Mouse (Mus musculus) ES-Bruce4 (cell line): ENCODE results near the gene Gm49368. TPM values are rescaled to one million over a fixed set of nuclear protein-coding genes. Genes with fewer than 3 reads are reported as not detected.

ENCODE experiments used
- H3K27ac ChIP-seq: 2 replicates; pipeline ENCODE4 v1.5.1; 2012; ENCODE audit warnings: low read length, inconsistent platforms; ENCODE audit not compliant: insufficient read depth
- H3K27me3 ChIP-seq: 2 replicates; pipeline ENCODE4 v1.6.1; 2012; ENCODE audit warnings: mild to moderate bottlenecking, low read length, inconsistent platforms; ENCODE audit not compliant: control insufficient read depth, poor library complexity, insufficient read depth, severe bottlenecking
- H3K36me3 ChIP-seq: 2 replicates; pipeline ENCODE4 v1.6.1; 2012; ENCODE audit warnings: inconsistent platforms, mild to moderate bottlenecking, low read length, moderate library complexity; ENCODE audit not compliant: control insufficient read depth, poor library complexity, insufficient read depth, severe bottlenecking
- H3K4me1 ChIP-seq: one replicate; pipeline ENCODE4 v1.8.1; 2011; ENCODE audit warnings: low read length; ENCODE audit not compliant: control insufficient read depth, insufficient read depth
- H3K4me3 ChIP-seq: 2 replicates; pipeline ENCODE4 v1.5.1; 2011; ENCODE audit warnings: low read depth, mild to moderate bottlenecking, low read length
- H3K9ac ChIP-seq: 2 replicates; pipeline ENCODE4 v1.6.1; 2012; ENCODE audit warnings: low read depth, mild to moderate bottlenecking, inconsistent platforms; ENCODE audit not compliant: poor library complexity, severe bottlenecking
- H3K9me3 ChIP-seq: replicated peaks from 2 replicates; pipeline ENCODE4 v1.6.1; 2012; ENCODE audit warnings: mild to moderate bottlenecking, low read length, inconsistent platforms; ENCODE audit not compliant: control insufficient read depth, poor library complexity, insufficient read depth, severe bottlenecking
- CTCF ChIP-seq: IDR thresholded peaks from one replicate; pipeline ENCODE4 v1.8.1; 2011; ENCODE audit warnings: low read depth, low read length
- EP300 ChIP-seq: IDR thresholded peaks from 2 replicates; pipeline ENCODE4 v1.6.1; 2011; ENCODE audit warnings: low read depth, low read length; ENCODE audit not compliant: insufficient read depth
- POLR2A ChIP-seq: IDR thresholded peaks from one replicate; pipeline ENCODE4 v1.8.1; 2011; ENCODE audit warnings: low read length; ENCODE audit not compliant: insufficient read depth
- polyA plus RNA-seq: library from polyadenylated mRNA; stranded (reverse); fragments of >200 nt; gene quantifications from 2 replicates; pipeline ENCODE4 v1.2.4, GENCODE M21; 2011; ENCODE audit warnings: low read depth; ENCODE audit not compliant: missing spikeins, insufficient read depth, insufficient read length

Gene Gm49368
- polyA plus RNA-seq, 1 experiment: not detected

DNA sequence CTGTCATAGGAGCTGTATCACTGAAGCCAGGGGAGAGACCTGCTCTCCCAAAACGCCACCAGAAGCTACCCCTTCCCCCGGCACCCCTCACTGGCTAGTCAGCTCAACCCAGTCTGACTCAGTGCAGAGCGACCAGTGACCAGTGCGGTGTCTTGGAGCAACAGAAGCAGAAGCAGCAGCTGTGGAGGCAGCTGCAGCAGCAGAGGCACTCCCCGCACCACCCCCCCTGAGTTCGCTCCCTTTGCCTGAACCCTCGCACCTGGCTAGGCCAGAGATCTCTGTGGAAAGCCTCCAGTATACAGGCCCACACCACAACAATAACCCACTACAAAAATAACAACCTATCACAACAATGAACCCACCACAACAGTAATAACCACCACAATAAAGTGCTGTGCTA lies 3.9 kb upstream of the Gm49368 start:
- no peak overlapping the region for H3K9ac ChIP-seq
- no peak overlapping the region for H3K27ac ChIP-seq
- H3K4me3 ChIP-seq: no peak overlapping the region
- no peaks in the 10 kb centered on the region for H3K27me3 ChIP-seq
- no peaks in the 10 kb centered on the region for H3K9me3 ChIP-seq
- no peaks in the 10 kb centered on the region for H3K36me3 ChIP-seq
- TF ChIP-seq EP300: no peak
- TF ChIP-seq POLR2A: no peak
- TF ChIP-seq CTCF: no peak
- H3K4me1 ChIP-seq: no peaks in the 10 kb centered on the region

DNA sequence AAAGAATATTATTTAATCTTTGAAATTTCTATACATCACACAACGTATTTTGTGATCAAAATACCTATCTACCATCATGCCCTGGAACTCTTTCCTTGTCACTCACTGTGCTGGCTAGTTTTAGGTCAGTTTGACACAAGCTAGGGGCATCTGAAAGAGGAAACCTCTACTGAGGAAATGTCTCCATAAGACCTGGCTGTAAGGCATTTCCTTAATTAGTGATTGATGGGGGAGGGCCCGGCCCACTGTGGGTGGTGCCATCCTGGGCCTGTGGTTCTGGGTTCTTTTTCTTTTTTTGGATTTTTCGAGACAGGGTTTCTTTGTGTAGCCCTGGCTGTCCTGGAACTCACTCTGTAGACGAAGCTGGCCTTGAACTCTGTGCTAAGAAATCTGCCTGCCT lies 3.4 kb upstream of the Gm49368 start:
- no peak overlapping the region for H3K27ac ChIP-seq
- TF ChIP-seq POLR2A (no peak), EP300 (no peak), CTCF (no peak)
- H3K9ac ChIP-seq: no peak overlapping the region
- no peaks in the 10 kb centered on the region for H3K27me3 ChIP-seq
- H3K4me3 ChIP-seq: no peak overlapping the region
- H3K4me1 ChIP-seq: no peaks in the 10 kb centered on the region
- no peaks in the 10 kb centered on the region for H3K36me3 ChIP-seq
- no peaks in the 10 kb centered on the region for H3K9me3 ChIP-seq

DNA sequence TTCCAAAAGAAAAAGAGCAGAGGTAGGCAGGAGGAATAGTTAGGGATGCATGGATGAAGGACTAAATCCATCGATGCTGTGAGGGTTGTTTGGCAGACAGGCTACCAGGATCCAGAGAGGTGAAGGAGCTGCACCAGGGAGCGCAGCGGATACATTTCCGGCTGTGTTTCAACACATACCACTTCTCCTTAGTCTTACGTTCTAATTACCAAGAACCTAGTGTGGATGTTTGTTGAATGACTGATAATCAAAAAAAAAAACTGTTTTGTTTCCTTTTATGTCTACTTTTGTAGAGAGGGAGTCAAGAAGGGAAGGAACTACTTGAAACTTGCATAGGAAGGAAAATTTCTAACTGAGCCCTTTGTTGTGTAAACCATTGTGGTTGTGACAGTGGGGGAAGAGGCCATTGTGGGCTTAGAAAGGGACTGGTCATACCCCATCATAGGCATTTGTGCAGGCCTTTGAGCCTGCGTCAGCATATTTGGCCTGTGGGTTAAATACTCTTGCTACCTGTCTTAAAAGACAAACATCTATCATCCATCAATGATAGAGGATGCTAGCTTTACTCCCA lies 813 bp downstream of the Gm49368 start:
- H3K27me3 ChIP-seq: no peaks in the 10 kb centered on the region
- no peak overlapping the region for H3K4me3 ChIP-seq
- H3K36me3 ChIP-seq: no peaks in the 10 kb centered on the region
- no peak overlapping the region for H3K27ac ChIP-seq
- H3K9me3 ChIP-seq: no peaks in the 10 kb centered on the region
- no peak for TF ChIP-seq EP300
- TF ChIP-seq CTCF: no peak
- no peak for TF ChIP-seq POLR2A
- H3K4me1 ChIP-seq: no peaks in the 10 kb centered on the region
- no peak overlapping the region for H3K9ac ChIP-seq

DNA sequence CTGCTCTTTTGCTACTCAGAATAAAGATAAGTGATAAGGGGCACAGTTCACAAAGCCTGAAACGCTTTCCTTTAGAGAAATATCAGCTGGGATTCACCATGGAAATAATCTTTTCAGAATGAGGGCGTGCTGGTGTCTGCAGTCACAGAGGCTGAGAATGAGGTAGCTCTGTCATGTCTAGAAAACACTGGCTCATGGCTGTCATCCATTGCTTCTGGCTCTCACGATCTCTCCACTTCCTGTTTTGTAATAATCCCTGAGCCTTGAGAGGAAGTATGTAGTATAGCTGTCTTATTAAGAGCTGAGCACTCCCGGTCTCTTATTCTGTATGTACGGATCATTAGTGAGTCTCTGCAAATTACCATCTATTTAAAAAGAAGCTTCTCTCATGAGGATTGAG lies 3.1 kb downstream of the Gm49368 start:
- Histone ChIP-seq H3K9me3 (no peaks in the 10 kb centered on the region), H3K9ac (no peak overlapping the region), H3K27me3 (no peaks in the 10 kb centered on the region), H3K4me1 (no peaks in the 10 kb centered on the region), H3K36me3 (no peaks in the 10 kb centered on the region), H3K27ac (no peak overlapping the region), H3K4me3 (no peak overlapping the region)
- TF ChIP-seq POLR2A (no peak), CTCF (no peak), EP300 (no peak)

DNA sequence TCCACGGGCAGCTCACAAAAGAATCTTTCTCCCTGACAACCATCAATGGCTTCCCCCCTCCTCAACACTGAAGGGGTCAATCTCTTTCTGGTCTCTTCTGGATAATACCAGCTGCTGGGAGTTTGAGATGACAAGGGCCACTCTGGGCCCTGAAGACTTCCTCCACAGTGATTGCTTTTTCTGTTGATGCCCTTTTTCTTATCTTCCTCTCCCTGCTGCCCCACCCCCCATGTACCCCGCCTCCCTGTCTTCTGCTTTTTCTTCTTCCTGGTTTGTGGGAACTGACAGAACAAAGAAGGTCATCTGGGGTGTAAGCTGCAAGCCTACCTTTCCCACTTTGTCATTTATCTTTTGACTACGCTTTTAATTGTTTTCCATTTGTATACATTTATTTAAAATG lies 5.4 kb downstream of the Gm49368 start:
- H3K36me3 ChIP-seq: no peaks in the 10 kb centered on the region
- no peaks in the 10 kb centered on the region for H3K27me3 ChIP-seq
- no peak overlapping the region for H3K4me3 ChIP-seq
- H3K4me1 ChIP-seq: no peaks in the 10 kb centered on the region
- no peak overlapping the region for H3K9ac ChIP-seq
- no peaks in the 10 kb centered on the region for H3K9me3 ChIP-seq
- H3K27ac ChIP-seq: no peak overlapping the region
- TF ChIP-seq POLR2A: no peak
- TF ChIP-seq EP300: no peak
- TF ChIP-seq CTCF: no peak

DNA sequence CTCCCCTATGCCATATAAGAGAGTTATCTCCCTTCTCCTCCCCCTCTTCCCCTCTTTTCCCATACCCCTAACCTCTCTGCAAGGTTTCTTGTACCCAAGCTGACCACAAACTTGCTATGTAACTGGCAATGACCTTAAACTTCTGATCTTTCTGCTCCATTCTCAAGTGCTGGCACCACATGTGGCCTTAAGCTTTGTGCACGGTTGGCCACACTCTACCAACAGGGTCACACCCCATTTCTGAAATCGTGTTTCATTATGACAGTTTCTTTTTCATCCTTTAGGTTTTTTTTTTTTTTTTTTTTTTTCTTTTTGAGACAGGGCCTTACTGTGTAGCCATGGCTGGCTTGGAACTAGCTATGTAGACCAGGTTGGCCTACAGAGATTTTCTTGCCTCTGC lies 7.4 kb downstream of the Gm49368 start:
- Histone ChIP-seq H3K9ac (no peak overlapping the region), H3K27me3 (no peaks in the 10 kb centered on the region), H3K4me1 (no peaks in the 10 kb centered on the region), H3K27ac (no peak overlapping the region), H3K9me3 (no peaks in the 10 kb centered on the region), H3K4me3 (no peak overlapping the region), H3K36me3 (no peaks in the 10 kb centered on the region)
- TF ChIP-seq CTCF (no peak), EP300 (no peak)
